Mouse (Mus musculus): Measurements from ENCODE around the gene Fscn1. TPM values are rescaled to one million over a fixed set of nuclear protein-coding genes. Genes with fewer than 3 reads are reported as not detected.

The Fscn1 gene
- 484 and 516 TPM in 2 replicates for polyA plus RNA-seq (2015; fragmentation: Nextera tagmentation; extraction: Ambion mirVana)

DNA sequence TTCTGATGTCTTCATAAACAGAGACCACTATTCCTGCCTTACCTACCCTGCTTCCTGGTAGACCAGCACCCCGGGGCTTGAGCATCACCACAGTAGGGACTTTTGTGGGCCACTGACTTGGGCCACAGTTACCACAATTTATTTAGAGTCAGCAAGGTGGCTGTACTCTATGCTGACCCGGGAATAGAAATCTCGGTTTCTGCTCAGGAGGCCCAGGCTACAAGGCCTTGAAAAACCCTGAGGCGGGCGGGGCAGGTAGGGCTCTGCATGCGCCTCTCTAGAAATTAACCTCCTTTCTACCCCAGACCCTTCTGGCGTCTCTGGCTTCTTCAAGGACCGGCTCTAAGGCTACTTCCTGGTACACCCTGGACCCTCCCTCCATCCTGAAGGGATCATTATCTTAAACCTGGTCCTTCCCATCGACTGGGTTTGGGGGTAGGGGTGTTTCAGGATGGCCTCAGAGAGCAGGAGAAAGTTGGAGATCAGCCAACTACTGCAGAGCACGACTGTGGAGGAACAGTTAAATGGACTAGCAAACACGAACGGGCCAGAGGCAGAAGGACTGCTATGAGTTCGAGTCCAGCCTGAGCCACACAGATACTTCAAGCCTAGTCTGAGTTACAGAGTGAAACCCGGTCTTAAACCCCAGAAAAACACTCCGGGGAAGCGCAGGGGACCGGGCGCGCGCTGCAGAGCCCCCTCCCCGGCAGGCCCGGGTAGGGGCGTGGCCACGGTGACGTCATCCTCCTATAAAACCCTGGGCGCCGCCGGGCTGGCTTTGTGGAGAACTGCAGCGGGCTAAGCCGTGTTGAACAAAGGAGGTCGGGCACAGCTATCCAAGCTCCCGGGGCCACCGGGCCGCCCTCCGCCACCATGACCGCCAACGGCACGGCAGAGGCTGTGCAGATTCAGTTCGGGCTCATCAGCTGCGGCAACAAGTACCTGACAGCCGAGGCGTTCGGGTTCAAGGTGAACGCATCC lies at the start of gene Fscn1:
TSS of gene Fscn1 (plus strand) at position 768 of the 981 bp plus-strand sequence.
- peak within 1 kb of the TSS; percentile 98 for H3K27ac ChIP-seq
- ATAC-seq (ENCODE audit: low FRiP score): peak; percentile 58
- peak within 1 kb of the TSS; percentile 100 for H3K4me3 ChIP-seq
- H3K36me3 ChIP-seq: no peaks in the 10 kb centered on the region
- WGBS: 7% methylated on average over 44 of the region's 44 CpGs
- H3K9me3 ChIP-seq: no peaks in the 10 kb centered on the region
- H3K4me2 ChIP-seq: peak within 1 kb of the TSS; percentile 100
- peak within 1 kb of the TSS; percentile 100 for H3K9ac ChIP-seq
- peaks cover 28% of the 10 kb centered on the region for H3K4me1 ChIP-seq (replicated peaks)
- no peaks in the 10 kb centered on the region for H3K27me3 ChIP-seq

DNA sequence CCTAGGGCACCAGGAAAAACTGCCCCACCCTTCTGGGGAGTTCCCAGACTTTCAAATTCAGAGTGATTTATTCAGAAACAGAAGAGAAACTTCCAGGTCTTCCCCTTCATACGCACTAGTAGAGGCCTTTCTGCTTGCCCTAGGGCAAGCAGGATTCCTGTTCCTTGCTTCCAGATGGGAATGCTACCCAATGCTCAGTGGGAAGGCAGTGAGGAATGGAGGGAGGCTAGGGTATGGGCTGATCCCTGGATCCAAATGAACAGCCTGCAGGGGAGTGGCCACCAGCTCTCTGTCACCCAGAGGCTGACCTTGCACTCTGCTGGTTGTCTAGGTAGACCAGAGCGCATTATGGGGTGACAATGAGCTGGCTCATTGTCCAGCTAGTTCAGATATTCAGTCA lies 48.5 kb upstream of the Fscn1 start:
- no peaks in the 10 kb centered on the region for H3K36me3 ChIP-seq
- WGBS: 84% methylated on average over 2 of the region's 2 CpGs
- no peak overlapping the region for H3K27ac ChIP-seq
- no peak overlapping the region for H3K4me3 ChIP-seq
- H3K4me2 ChIP-seq: no peak overlapping the region
- ATAC-seq (ENCODE audit: low FRiP score): no peak
- peaks cover 29% of the 10 kb centered on the region for H3K4me1 ChIP-seq (replicated peaks)
- H3K9me3 ChIP-seq: no peaks in the 10 kb centered on the region
- no peak overlapping the region for H3K9ac ChIP-seq
- H3K27me3 ChIP-seq: no peaks in the 10 kb centered on the region

DNA sequence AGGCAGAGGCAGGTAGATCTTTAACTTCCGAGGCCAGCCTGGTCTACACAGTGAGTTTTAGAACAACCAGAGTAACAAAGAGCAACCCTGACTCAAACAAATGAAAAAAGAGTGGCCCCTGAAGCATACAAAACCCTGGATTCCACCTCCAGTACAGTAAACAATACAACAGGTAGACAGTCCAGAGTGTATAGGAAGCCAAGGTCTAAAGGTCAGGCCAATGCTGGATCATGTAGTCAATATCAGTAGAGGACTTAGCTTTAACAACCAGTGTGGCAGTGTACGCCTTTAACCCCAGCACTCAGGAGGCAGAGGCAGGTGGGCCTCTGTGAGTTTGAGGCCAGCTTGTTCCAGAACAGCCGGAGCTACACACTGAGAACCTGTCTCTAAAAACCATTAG lies 47.8 kb upstream of the Fscn1 start:
- ATAC-seq (ENCODE audit: low FRiP score): no peak
- H3K4me3 ChIP-seq: no peak overlapping the region
- WGBS: 90% methylated on average over 3 of the region's 3 CpGs

DNA sequence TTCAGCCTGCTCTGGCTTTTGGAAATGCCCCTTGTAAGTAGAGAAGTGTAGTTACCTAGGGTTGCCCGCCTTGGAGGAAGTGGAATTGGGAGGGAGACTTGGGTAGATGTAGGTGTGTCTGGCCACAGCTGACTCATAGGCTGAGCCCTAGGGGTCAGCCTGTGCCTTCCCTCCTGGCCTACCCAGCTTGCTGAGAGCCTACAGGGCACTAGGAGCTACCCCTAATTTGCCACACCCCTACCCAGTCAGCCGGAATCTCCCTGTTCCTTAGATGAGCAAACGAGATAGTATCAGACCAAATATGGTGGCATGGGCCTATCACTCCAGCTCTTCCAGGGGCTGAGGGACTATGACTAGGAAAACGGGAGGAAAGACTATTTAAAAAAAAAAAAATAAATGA lies 47.4 kb upstream of the Fscn1 start:
- ATAC-seq (ENCODE audit: low FRiP score): no peak
- H3K4me2 ChIP-seq: no peak overlapping the region
- H3K36me3 ChIP-seq: no peaks in the 10 kb centered on the region
- WGBS: 93% methylated on average over 4 of the region's 4 CpGs
- no peak overlapping the region for H3K4me3 ChIP-seq
- H3K9me3 ChIP-seq: no peaks in the 10 kb centered on the region
- H3K27ac ChIP-seq: no peak overlapping the region
- H3K9ac ChIP-seq: no peak overlapping the region
- H3K27me3 ChIP-seq: no peaks in the 10 kb centered on the region
- H3K4me1 ChIP-seq (replicated peaks): peaks cover 20% of the 10 kb centered on the region

More for the DNA sequence above, 47.8 kb upstream of the Fscn1 start:
- Histone ChIP-seq H3K27ac (no peak overlapping the region), H3K4me1 (replicated peaks) (peaks cover 24% of the 10 kb centered on the region), H3K9me3 (no peaks in the 10 kb centered on the region), H3K9ac (no peak overlapping the region), H3K27me3 (no peaks in the 10 kb centered on the region), H3K36me3 (no peaks in the 10 kb centered on the region), H3K4me2 (no peak overlapping the region)

DNA sequence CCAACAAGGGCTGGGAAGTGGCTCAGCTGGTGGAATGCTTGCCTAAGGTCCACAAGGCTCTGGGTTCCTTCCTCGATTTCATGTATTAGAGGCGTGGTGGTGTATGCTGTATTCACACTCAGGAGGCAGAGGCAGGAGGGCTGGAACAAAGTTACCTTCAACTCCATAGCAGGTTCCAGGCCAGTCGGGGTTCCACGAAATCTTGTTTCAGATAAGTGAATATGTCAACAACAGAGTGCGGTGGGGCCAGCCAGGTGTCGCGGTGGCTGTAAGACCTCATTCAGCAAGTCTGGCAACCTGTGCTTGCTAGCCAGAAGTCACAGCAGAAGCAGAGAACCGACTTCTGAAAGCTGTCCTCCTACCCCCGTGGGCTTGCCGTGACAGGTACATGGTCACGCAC lies 44.9 kb upstream of the Fscn1 start:
- ATAC-seq (ENCODE audit: low FRiP score): no peak
- Histone ChIP-seq H3K4me2 (no peak overlapping the region), H3K4me3 (no peak overlapping the region), H3K4me1 (replicated peaks) (no peaks in the 10 kb centered on the region), H3K9ac (no peak overlapping the region), H3K36me3 (no peaks in the 10 kb centered on the region), H3K27me3 (no peaks in the 10 kb centered on the region), H3K27ac (no peak overlapping the region), H3K9me3 (no peaks in the 10 kb centered on the region)
- 91% methylated on average over 11 of the region's 11 CpGs for WGBS

DNA sequence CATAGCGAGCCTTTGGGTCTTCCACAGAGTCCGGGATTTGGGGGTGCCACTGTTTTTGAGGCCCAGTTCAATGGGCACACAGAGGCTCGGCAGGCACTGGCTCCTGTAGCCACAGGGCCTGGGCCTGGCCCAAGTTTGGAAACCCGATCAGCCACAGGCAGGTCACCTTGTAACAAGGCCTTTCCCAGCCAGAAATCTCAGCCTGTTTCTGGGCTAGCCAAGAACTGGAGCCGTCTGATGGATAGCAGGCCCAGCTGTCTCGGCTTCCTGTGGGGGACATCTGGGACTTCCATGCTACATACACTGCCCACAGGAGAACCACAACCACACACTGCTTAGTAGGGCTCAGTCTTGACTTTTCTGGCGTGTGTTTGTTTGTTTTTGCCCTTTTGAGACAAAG lies 43.5 kb upstream of the Fscn1 start:
- Histone ChIP-seq H3K4me1 (replicated peaks) (no peaks in the 10 kb centered on the region), H3K9ac (no peak overlapping the region), H3K36me3 (no peaks in the 10 kb centered on the region), H3K9me3 (no peaks in the 10 kb centered on the region), H3K27ac (no peak overlapping the region), H3K4me3 (no peak overlapping the region), H3K27me3 (no peaks in the 10 kb centered on the region), H3K4me2 (no peak overlapping the region)
- 80% methylated on average over 7 of the region's 7 CpGs for WGBS
- no peak for ATAC-seq (ENCODE audit: low FRiP score)

DNA sequence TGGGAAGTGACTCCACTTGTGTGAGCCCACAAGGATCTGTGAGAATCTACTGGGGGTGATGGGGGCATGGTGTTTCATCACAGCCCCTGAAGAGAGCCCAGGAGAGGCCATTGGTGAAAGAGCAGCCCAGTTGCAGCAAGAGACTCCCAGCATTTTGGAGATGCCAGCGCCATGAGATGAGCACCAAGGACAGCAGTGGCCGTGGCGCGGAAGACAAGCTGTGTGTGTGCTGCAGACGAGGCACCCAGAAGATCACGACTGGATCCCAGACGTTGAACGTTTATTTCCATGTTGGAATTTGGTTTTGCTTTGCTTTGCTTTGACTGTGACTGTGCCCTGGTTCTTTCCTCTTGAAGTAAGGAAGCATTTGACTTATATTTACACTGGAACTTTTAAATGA lies 42.7 kb upstream of the Fscn1 start:
- Histone ChIP-seq H3K36me3 (no peaks in the 10 kb centered on the region), H3K9ac (no peak overlapping the region), H3K27me3 (no peaks in the 10 kb centered on the region), H3K4me3 (no peak overlapping the region), H3K4me1 (replicated peaks) (no peaks in the 10 kb centered on the region), H3K4me2 (no peak overlapping the region), H3K9me3 (no peaks in the 10 kb centered on the region), H3K27ac (no peak overlapping the region)
- ATAC-seq (ENCODE audit: low FRiP score): no peak
- WGBS: 92% methylated on average over 8 of the region's 8 CpGs

DNA sequence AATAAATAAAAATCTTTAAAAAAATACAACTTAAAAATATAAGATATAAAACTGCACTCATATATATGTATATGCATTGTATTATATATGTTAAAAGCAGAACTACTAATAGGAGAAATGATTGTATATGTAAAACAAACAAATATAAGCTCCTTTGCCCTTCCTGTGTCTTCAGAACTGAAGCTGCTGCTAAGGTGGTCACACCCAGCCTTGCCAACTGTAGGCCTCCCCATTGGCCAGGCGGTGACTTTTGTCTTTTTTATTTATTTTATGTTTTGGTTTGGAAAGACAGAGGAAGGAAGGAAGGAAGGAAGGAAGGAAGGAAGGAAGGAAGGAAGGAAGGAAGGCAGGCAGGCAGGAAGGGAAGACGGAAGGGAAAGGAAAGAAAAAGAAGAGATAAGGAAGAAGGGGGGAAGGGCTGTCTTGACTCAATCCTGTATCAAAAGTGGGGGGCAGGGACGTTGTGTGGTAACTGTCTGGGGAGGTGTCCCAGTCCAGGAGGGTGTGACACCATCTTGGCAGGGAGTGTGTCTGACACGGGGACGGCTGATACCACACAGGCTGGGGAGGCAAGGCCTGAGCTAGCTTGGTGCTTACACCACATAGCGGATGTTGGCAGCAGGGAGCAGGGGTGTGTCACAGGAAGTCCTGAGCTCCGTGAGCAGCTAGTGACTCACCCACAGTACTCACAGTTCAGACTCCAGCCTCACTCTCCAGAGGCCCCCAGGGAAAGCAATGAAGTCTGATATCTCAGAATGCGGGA lies 39.7 kb upstream of the Fscn1 start:
- H3K4me2 ChIP-seq: no peak overlapping the region
- H3K9me3 ChIP-seq: no peaks in the 10 kb centered on the region
- H3K4me3 ChIP-seq: no peak overlapping the region
- no peak overlapping the region for H3K27ac ChIP-seq
- H3K9ac ChIP-seq: no peak overlapping the region
- no peak for ATAC-seq (ENCODE audit: low FRiP score)
- 77% methylated on average over 8 of the region's 8 CpGs for WGBS
- H3K27me3 ChIP-seq: no peaks in the 10 kb centered on the region
- H3K36me3 ChIP-seq: no peaks in the 10 kb centered on the region
- no peaks in the 10 kb centered on the region for H3K4me1 ChIP-seq (replicated peaks)

DNA sequence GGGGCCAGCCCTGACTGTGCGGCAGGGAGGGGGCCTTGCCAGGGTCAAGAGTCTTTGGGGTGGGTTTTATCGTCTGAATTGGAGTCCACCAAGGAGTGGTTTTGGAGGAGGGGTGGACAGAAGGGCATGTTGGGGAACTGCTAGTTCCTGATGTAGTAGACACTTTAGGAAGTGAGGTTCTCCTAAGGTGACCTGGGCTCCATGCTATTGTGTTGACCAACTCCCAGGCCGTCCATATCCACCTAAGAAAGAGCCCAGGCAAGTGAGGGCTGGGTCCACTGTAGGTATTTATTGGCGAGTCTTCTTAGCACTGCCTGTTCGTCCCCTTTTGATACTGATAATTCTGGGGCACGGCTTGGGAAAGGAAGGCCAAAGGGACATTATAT lies 39.1 kb upstream of the Fscn1 start:
- H3K4me3 ChIP-seq: no peak overlapping the region
- WGBS: 79% methylated on average over 6 of the region's 6 CpGs
- peaks cover 3% of the 10 kb centered on the region for H3K4me1 ChIP-seq (replicated peaks)
- no peaks in the 10 kb centered on the region for H3K27me3 ChIP-seq
- H3K4me2 ChIP-seq: no peak overlapping the region
- H3K9ac ChIP-seq: no peak overlapping the region
- no peak overlapping the region for H3K27ac ChIP-seq
- H3K36me3 ChIP-seq: no peaks in the 10 kb centered on the region
- ATAC-seq (ENCODE audit: low FRiP score): no peak
- no peaks in the 10 kb centered on the region for H3K9me3 ChIP-seq

DNA sequence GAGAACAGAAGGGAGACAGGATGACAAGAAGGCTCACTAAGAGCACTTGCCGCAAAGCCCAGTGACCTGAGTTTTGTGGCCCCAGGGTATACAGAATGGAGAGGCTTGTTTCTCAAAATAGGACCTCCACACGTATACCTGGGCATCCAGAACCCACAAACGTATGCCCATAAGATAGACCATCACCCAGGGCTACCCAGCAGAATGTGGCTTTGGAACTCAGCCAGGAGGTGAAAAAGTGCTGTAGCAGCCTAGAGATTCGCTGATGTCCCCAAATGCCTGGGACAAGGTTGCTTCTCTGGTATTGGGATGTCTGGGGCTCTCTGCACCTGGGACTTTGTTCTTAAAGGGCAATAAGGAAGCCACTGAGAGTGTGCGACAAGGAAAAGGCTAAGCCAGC lies 37.9 kb upstream of the Fscn1 start:
- WGBS: 85% methylated on average over 5 of the region's 5 CpGs
- no peak overlapping the region for H3K9ac ChIP-seq
- ATAC-seq (ENCODE audit: low FRiP score): no peak
- H3K36me3 ChIP-seq: no peaks in the 10 kb centered on the region
- H3K4me2 ChIP-seq: no peak overlapping the region
- no peaks in the 10 kb centered on the region for H3K9me3 ChIP-seq
- peaks cover 12% of the 10 kb centered on the region for H3K4me1 ChIP-seq (replicated peaks)
- H3K27ac ChIP-seq: no peak overlapping the region
- peaks cover 3% of the 10 kb centered on the region for H3K27me3 ChIP-seq
- no peak overlapping the region for H3K4me3 ChIP-seq

DNA sequence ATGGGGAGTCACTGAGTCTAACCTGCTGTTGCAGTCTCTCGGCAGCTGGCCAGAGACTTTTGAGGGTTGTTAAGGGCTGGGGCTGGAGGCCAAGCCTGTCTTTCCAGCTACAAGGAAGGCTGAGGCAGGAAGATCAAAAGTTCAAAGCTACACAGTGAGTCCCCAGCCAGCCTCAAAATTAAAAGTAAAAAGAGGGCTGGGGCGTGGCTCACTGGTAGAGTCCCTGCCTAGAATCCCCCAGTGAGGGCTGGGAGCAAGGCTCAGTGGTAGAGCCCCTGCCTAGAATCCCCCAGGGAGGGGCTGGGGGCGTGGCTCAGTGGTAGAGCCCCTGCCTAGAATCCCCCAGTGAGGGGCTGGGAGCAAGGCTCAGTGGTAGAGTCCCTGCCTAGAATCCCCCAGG lies 36.4 kb upstream of the Fscn1 start:
- no peak for ATAC-seq (ENCODE audit: low FRiP score)
- Histone ChIP-seq H3K9me3 (no peaks in the 10 kb centered on the region), H3K4me2 (no peak overlapping the region), H3K4me1 (replicated peaks) (peaks cover 13% of the 10 kb centered on the region), H3K27me3 (peaks cover 17% of the 10 kb centered on the region), H3K9ac (no peak overlapping the region), H3K4me3 (no peak overlapping the region), H3K36me3 (no peaks in the 10 kb centered on the region), H3K27ac (no peak overlapping the region)
- 86% methylated on average over 3 of the region's 3 CpGs for WGBS

DNA sequence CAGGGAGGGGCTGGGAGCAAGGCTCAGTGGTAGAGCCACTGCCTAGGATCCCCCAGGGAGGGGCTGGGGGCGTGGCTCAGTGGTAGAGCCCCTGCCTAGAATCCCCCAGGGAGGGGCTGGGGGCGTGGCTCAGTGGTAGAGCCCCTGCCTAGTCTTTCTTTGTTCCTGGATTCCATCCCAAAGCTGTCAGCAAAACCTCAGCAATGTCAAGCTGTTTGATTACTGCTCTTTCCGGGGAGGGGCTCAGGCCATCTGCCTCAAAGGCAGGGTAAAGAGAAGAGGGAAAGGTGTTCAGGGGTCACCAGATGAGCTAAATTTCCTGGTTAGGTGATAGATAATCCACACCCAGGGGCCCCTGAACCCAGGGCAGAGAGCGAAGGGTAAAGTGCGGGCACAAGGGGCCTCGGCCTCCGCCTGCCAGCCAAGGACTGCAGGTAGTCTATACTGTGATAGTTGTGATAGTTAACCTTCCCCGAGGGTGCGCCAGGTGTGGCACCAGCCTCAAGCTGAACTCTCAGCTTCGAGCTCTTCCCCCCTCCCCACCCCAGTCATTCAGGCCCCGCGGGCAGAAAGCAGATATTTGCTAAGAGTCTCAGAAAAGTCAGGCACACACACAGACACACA lies 35.7 kb upstream of the Fscn1 start:
- Histone ChIP-seq H3K9me3 (no peaks in the 10 kb centered on the region), H3K9ac (no peak overlapping the region), H3K4me3 (no peak overlapping the region), H3K27ac (no peak overlapping the region), H3K4me2 (no peak overlapping the region), H3K27me3 (peaks cover 24% of the 10 kb centered on the region), H3K36me3 (no peaks in the 10 kb centered on the region), H3K4me1 (replicated peaks) (peaks cover 19% of the 10 kb centered on the region)
- no peak for ATAC-seq (ENCODE audit: low FRiP score)
- WGBS: 81% methylated on average over 12 of the region's 12 CpGs
